Mouse (Mus musculus) heart, embryonic 16.5 days (tissue): ENCODE results near the gene Cpt2. TPM values are rescaled to one million over a fixed set of nuclear protein-coding genes. Genes with fewer than 3 reads are reported as not detected.

Experiments
- ATAC-seq: fragments of 200-750 bp; cut with Nextera tagmentation; replicated peaks from 2 replicates; pipeline ENCODE4 v1.8.0; 2017; ENCODE audit warnings: moderate number of reproducible peaks; ENCODE audit not compliant: insufficient read depth, low FRiP score; ENCODE audit errors: extremely low read depth
- H3K27ac ChIP-seq: fragments of 300-500 bp; sonication (generic); 2 replicates; pipeline ENCODE4 v1.5.1; 2014; ENCODE audit warnings: mild to moderate bottlenecking, low read length, control low read depth, moderate library complexity
- H3K27me3 ChIP-seq: fragments of 300-500 bp; sonication (generic); 2 replicates; pipeline ENCODE4 v1.6.1; 2014; ENCODE audit warnings: low read length, mixed read lengths; ENCODE audit not compliant: control insufficient read depth, insufficient read depth
- H3K36me3 ChIP-seq: fragments of 300-500 bp; sonication (generic); 2 replicates; pipeline ENCODE4 v1.6.1; 2014; ENCODE audit not compliant: control insufficient read depth, insufficient read depth
- H3K4me1 ChIP-seq: fragments of 300-500 bp; sonication (generic); 2 replicates; pipeline ENCODE4 v1.6.1; 2014; ENCODE audit warnings: low read length, mixed read lengths; ENCODE audit not compliant: control insufficient read depth, insufficient read depth
- H3K4me2 ChIP-seq: fragments of 300-500 bp; sonication (generic); 2 replicates; pipeline ENCODE4 v1.6.1; 2014; ENCODE audit warnings: low read depth, mild to moderate bottlenecking, control low read depth, low read length
- H3K4me3 ChIP-seq: fragments of 300-500 bp; sonication (generic); 2 replicates; pipeline ENCODE4 v1.5.1; 2014; ENCODE audit warnings: mild to moderate bottlenecking, control low read depth, low read length
- H3K9ac ChIP-seq: fragments of 300-500 bp; sonication (generic); 2 replicates; pipeline ENCODE4 v1.6.1; 2014; ENCODE audit warnings: low read length, control low read depth
- H3K9me3 ChIP-seq: fragments of 300-500 bp; sonication (generic); replicated peaks from 2 replicates; pipeline ENCODE4 v1.6.1; 2016; ENCODE audit warnings: low read length; ENCODE audit not compliant: control insufficient read depth
- WGBS: fragments of 180-500 bp; shearing (Covaris S2); extraction: QIAGEN DNeasy Blood & Tissue Kit; methylation state at CpG from one replicate; pipeline ENCODE4 v1.1.7; 2014; 5-methylcytosine and 5-hydroxymethylcytosine counted together
- polyA plus RNA-seq: library from polyadenylated mRNA; unstranded; fragments of >200 nt; fragmentation: Nextera tagmentation; extraction: Ambion mirVana; gene quantifications from 2 replicates; pipeline ENCODE4 v1.2.1, GENCODE M21; 2015

The Cpt2 gene
- polyA plus RNA-seq, 1 experiment from 2014 or later: 69.2 TPM

DNA sequence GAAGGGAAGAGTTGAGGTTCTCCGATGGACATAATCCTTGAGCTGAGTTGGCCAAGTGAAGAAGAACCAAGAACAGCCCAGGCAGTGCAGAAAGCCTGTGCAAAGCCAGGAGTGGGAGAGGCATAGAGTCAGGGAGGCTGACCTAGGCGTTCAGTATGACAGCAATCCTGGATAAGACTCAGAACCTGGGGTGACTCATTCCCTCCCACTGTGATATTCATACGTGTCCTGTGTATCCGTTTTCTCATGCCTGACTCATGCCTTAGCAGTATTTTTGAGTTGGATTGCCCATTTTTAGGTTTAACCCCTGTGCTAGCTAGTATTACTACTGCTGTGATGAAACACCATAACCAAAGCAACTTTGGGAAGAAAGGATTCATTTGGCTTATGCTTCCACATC is 58.5 kb downstream of the Cpt2 start:
- H3K9ac ChIP-seq: no peak overlapping the region
- no peak for ATAC-seq
- no peaks in the 10 kb centered on the region for H3K9me3 ChIP-seq
- H3K4me1 ChIP-seq: no peaks in the 10 kb centered on the region
- no peak overlapping the region for H3K4me2 ChIP-seq
- H3K27ac ChIP-seq: no peak overlapping the region
- no peak overlapping the region for H3K4me3 ChIP-seq
- no peaks in the 10 kb centered on the region for H3K36me3 ChIP-seq
- no peaks in the 10 kb centered on the region for H3K27me3 ChIP-seq
- 72% methylated on average over 4 of the region's 4 CpGs for whole genome bisulfite sequencing

- Histone ChIP-seq H3K27me3 (no peaks in the 10 kb centered on the region), H3K36me3 (no peaks in the 10 kb centered on the region), H3K9me3 (no peaks in the 10 kb centered on the region), H3K4me3 (no peak overlapping the region), H3K4me2 (no peak overlapping the region), H3K9ac (no peak overlapping the region), H3K27ac (no peak overlapping the region), H3K4me1 (no peaks in the 10 kb centered on the region)
- 76% methylated on average over 7 of the region's 7 CpGs for WGBS
- no peak for ATAC-seq
Measured at GRCm38 (mm10) chr4:107858995-107859394, 64.4 kb downstream of the Cpt2 start.

- H3K9me3 ChIP-seq: no peaks in the 10 kb centered on the region
- H3K9ac ChIP-seq: no peak overlapping the region
- H3K4me3 ChIP-seq: no peak overlapping the region
- WGBS: 67% methylated on average over 11 of the region's 11 CpGs
- no peak overlapping the region for H3K4me2 ChIP-seq
- no peak overlapping the region for H3K27ac ChIP-seq
- no peaks in the 10 kb centered on the region for H3K4me1 ChIP-seq
- H3K36me3 ChIP-seq: no peaks in the 10 kb centered on the region
- H3K27me3 ChIP-seq: no peaks in the 10 kb centered on the region
- ATAC-seq: no peak
Measured at GRCm38 (mm10) chr4:107856958-107857686, 66.3 kb downstream of the Cpt2 start.

Other genes with a start within 250 kb of the Cpt2 start
- gene Dmrtb1, start 239.4 kb downstream of the Cpt2 start, polyA plus RNA-seq: not detected in 2 replicates
- 0.67 and 0.91 TPM in 2 replicates for gene Lrp8, start 121.3 kb downstream of the Cpt2 start, polyA plus RNA-seq
- 77.2 and 86.6 TPM in 2 replicates for gene Magoh, start 43.9 kb downstream of the Cpt2 start, polyA plus RNA-seq
- gene 0610037L13Rik, start 33.8 kb downstream of the Cpt2 start, polyA plus RNA-seq: 95.2 and 99.1 TPM in 2 replicates
- 0.05 TPM in 1 of 2 replicates, not detected in the other for gene Slc1a7, start 44.7 kb upstream of the Cpt2 start, polyA plus RNA-seq
- 0.64 TPM in 2 replicates for gene Podn, start 172.8 kb upstream of the Cpt2 start, polyA plus RNA-seq
- 189 and 200 TPM in 2 replicates for gene Scp2, start 221.4 kb upstream of the Cpt2 start, polyA plus RNA-seq
- 22.8 and 27.9 TPM in 2 replicates for gene Echdc2, start 241.8 kb upstream of the Cpt2 start, polyA plus RNA-seq